Mouse (Mus musculus): ENCODE results near the gene Nfkbie.

DNA sequence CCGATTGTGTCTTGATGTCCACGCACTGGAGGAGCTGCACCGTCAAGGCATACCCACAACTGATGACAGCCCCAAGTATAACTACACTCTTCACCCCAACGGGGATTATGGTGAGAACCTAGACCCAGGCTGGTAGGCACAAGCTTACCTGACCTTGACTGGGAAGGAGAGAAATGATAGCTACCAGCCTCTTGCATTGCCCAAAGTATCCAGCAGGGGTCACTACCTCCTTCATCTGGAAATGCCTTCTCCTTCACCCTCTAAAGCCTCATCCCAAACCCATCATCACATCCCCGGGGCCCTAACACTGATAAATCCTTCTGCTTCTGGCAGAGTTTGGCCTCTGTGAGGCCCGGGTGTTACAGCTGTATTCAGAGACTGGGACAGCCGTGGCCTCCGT, 39.0 kb upstream of the Nfkbie start:
- TF ChIP-seq CTCF (conservative IDR thresholded peaks at IDR 0.05; ENCODE audit: low read length) (peak; percentile 99), POU5F1 (IDR thresholded peaks at IDR 0.05; ENCODE audit: borderline replicate concordance, low read length) (no peak)
